Mouse (Mus musculus): ENCODE measurements at regions not wholly inside any gene's neighbourhood (a gene's known extent, or its start where the extent isn't known, plus 50 kb on each side); places are given as distances from the start of the nearest gene placed in this dataset.

DNA sequence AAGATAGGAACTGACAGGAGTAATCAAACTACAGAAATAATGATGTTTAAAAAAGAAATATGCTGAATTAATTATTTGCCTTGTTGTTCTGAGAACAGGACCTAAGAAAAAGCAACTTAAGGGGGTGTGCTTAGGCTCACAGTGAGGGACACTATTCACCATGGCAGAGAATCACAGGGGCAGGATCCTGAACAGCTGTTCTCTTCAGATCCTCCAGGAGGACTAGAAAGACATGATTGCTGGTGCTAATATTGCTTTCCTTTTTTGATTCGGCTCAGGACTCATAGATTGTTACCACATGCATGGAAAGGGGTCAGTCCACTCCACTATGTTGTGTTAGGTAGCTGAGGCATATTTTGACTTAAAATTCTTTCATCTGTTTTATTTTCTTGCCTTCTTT, 425.4 kb upstream of the Tecrl start:
- no peak for TF ChIP-seq CTCF (IDR thresholded peaks at IDR 0.05; ENCODE audit: low read depth, low read length)
- TF ChIP-seq POLR2A (IDR thresholded peaks at IDR 0.05; ENCODE audit: extremely low read depth, insufficient read depth, low read length), result no peak
